ENCODE assay signal across 32 mouse cellular contexts in the genomic region with DNA sequence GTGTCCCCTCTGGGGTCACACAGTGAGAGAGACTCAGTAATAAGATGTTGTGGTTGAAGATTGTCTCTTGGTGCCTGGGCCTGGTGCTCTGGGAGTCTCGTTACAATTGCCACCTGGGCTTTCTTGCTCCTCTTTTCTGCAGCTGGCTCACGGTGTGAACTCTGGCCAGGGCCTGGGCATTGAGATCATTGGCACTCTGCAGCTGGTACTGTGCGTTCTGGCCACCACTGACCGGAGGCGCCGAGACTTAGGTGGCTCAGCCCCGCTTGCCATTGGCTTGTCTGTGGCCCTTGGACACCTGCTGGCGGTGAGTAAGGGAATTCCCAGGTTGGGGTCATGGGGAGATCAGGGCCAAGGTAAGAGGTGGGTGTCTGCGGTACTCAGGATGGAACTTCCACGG. TPM values are rescaled to one million over a fixed set of nuclear protein-coding genes. Genes with fewer than 3 reads are reported as not detected.
DNase-seq lines count a peak whose midpoint lies in the region; ATAC-seq and TF ChIP-seq lines count a peak whose summit lies in the region.
"Had no signal": no experiment of that assay in that cellular context is flagged by ENCODE, and none has a peak within 500 bp of the region (broad histone marks: within the 10 kb centered on the region; RNA-seq: fewer than 3 reads in every experiment).

No protein-coding gene starts in this region.

- H3K4me1 ChIP-seq in lung, adult 2 months (ENCODE audit: control insufficient read depth, insufficient read depth, low read length) = peaks cover 15% of the 10 kb centered on the region
- H3K4me1 ChIP-seq in stomach, postnatal 0 days (replicated peaks; ENCODE audit: control insufficient read depth, insufficient read depth) = peaks cover 6% of the 10 kb centered on the region

- no peak for TF ChIP-seq EP300 in stomach, postnatal 0 days (optimal IDR thresholded peaks at IDR 0.05)

- no peak overlapping the region for H3K4me2 ChIP-seq in stomach, postnatal 0 days (replicated peaks; ENCODE audit: low read depth)
- H3K4me2 ChIP-seq: embryonic facial prominence, embryonic 12.5 days; heart, embryonic 15.5 days; hindbrain, embryonic 14.5 days; neural tube, embryonic 15.5 days had no signal

- TF ChIP-seq CTCF in lung, adult 2 months (IDR thresholded peaks at IDR 0.05; ENCODE audit: insufficient read depth, low read length) = no peak
- no peak for TF ChIP-seq CTCF in stomach, postnatal 0 days (IDR thresholded peaks at IDR 0.05; ENCODE audit: low read depth)

- WGBS in lung, adult 2 months = 94% methylated on average over 10 of the region's 10 CpGs
- WGBS in stomach, postnatal 0 days = 92% methylated on average over 10 of the region's 10 CpGs

- H3K9me3 ChIP-seq in stomach, postnatal 0 days (ENCODE audit: control insufficient read depth, low read length) = no peaks in the 10 kb centered on the region
- H3K9me3 ChIP-seq: heart, embryonic 15.5 days; neural tube, embryonic 15.5 days had no signal

- H3K4me3 ChIP-seq in lung, adult 2 months (replicated peaks; ENCODE audit: extremely low read depth, low read depth, low read length) = no peak overlapping the region
- H3K4me3 ChIP-seq in stomach, postnatal 0 days (ENCODE audit: low read depth, low read length) = no peak overlapping the region
- H3K4me3 ChIP-seq: embryonic facial prominence, embryonic 12.5 days; heart, embryonic 15.5 days; neural tube, embryonic 15.5 days had no signal

- no peak overlapping the region for H3K27ac ChIP-seq in stomach, postnatal 0 days (replicated peaks)
- H3K27ac ChIP-seq: embryonic facial prominence, embryonic 12.5 days; heart, embryonic 15.5 days; hindbrain, embryonic 14.5 days; neural tube, embryonic 15.5 days had no signal

- no peak for ATAC-seq in stomach, postnatal 0 days (ENCODE audit: low FRiP score, low TSS enrichment)
- ATAC-seq: forebrain, embryonic 16.5 days; intestine, postnatal 0 days; Patski had no signal

- no peak overlapping the region for H3K9ac ChIP-seq in stomach, postnatal 0 days (ENCODE audit: low read length)
- H3K9ac ChIP-seq: embryonic facial prominence, embryonic 12.5 days; heart, embryonic 15.5 days; hindbrain, embryonic 14.5 days; neural tube, embryonic 15.5 days had no signal

- DNase-seq in gastrocnemius, postnatal 10 days = peak; percentile 6
- no peak for DNase-seq in gastrocnemius, adult 18-20 months (ENCODE audit: low spot score)
- peak; percentile 14 for DNase-seq in kidney, adult 11 months
- DNase-seq in kidney, postnatal 4 days = no peak
- peak; percentile 2 for DNase-seq in lung, adult 2 months
- DNase-seq in lung, postnatal 36 days = no peak
- DNase-seq in stomach, postnatal 0 days (ENCODE audit: low spot score) = peak; percentile 12
- DNase-seq: adrenal gland, postnatal 10 days; cerebellum, adult 11-12 months; cerebellum, adult 9-11 months; embryo, embryonic 11 days; gastrocnemius, postnatal 14 days; kidney, postnatal 10 days; layer of hippocampus, adult 9-11 months; liver; lung, postnatal 10 days; midbrain, embryonic 14.5 days; thymus, adult 18-20 months; thymus, postnatal 36 days had no signal

- no peaks in the 10 kb centered on the region for H3K36me3 ChIP-seq in stomach, postnatal 0 days (ENCODE audit: control insufficient read depth, insufficient read depth, low read length)
- H3K36me3 ChIP-seq: embryonic facial prominence, embryonic 12.5 days; heart, embryonic 15.5 days; neural tube, embryonic 15.5 days had no signal

- H3K27me3 ChIP-seq in stomach, postnatal 0 days (ENCODE audit: control insufficient read depth, insufficient read depth, low read length) = no peaks in the 10 kb centered on the region
- H3K27me3 ChIP-seq: embryonic facial prominence, embryonic 12.5 days; heart, embryonic 15.5 days; neural tube, embryonic 15.5 days; Patski had no signal

- no peak for TF ChIP-seq POLR2A in lung, adult 2 months (IDR thresholded peaks at IDR 0.05; ENCODE audit: borderline replicate concordance, extremely low read depth, low read depth, low read length)

RNA-seq across cellular contexts. Expression of gene Aqp1, which starts 9.0 kb away (rescaled TPM):
- 100 to 1,000 TPM; 127 to 167 TPM for total RNA-seq in gastrocnemius, postnatal 10 days (2021)
- 100 to 1,000 TPM; 212 to 215 TPM for total RNA-seq in gastrocnemius, adult 18-20 months (2021)
- 1,047 and 1,116 TPM in 2 replicates for polyA plus RNA-seq in lung, adult 2 months (2012; rRNA removed)
- polyA plus RNA-seq in stomach, postnatal 0 days (2015; fragmentation: Nextera tagmentation; extraction: Ambion mirVana) = 15.3 and 16.2 TPM in 2 replicates
- total RNA-seq: monocyte, adult 5-6 weeks had no signal

RNA-seq across cellular contexts. Expression of gene Ghrhr, which starts 30.8 kb away (rescaled TPM):
- not detected for total RNA-seq in gastrocnemius, postnatal 10 days (2021)
- total RNA-seq in gastrocnemius, adult 18-20 months (2021) = not detected
- not detected in 2 replicates for polyA plus RNA-seq in lung, adult 2 months (2012; rRNA removed)
- polyA plus RNA-seq in stomach, postnatal 0 days (2015; fragmentation: Nextera tagmentation; extraction: Ambion mirVana) = not detected in 2 replicates
- total RNA-seq: adrenal gland, postnatal 10 days; gastrocnemius, postnatal 14 days; heart, adult 18-20 months; hematopoietic stem cell, adult 5-6 weeks; left cerebral cortex, postnatal 10 days; MEL; monocyte, adult 5-6 weeks had no signal
- polyA plus RNA-seq: embryonic facial prominence, embryonic 12.5 days; forebrain, embryonic 16.5 days; heart, embryonic 15.5 days; hindbrain, embryonic 14.5 days; intestine, postnatal 0 days; limb, embryonic 11.5 days; midbrain, embryonic 14.5 days; neural tube, embryonic 15.5 days had no signal

Comparison
In these comparisons a context has a peak if more than half of its experiments do, and no peak if none do; other contexts are left out.
1. DNase-seq: peak in gastrocnemius, postnatal 10 days (single experiment), kidney, adult 11 months (single experiment), lung, adult 2 months (single experiment) and stomach, postnatal 0 days (single experiment); none in gastrocnemius, adult 18-20 months (single experiment), kidney, postnatal 4 days (0 of 2) and lung, postnatal 36 days (single experiment).